Mouse (Mus musculus): Measurements from ENCODE around the gene Myoc.

DNA sequence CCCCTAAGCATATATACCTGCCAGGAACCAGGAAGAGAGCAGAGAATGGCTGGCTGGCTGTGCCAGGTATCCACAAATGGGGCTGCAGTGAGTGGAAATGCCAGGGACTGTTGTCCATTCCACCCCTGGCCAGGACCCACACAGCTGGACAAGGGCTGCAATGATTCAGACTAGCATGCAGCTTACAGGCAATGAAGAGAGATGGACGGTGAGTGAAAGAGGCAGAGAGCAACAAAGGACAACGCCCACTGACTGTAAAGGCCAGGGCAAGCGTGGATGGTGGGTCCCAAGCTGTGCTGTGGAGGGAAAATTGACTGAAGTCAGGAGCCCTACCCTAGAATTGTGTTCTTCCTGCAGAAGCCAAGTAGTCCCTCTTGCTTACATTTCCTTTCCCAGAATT, 2.4 kb upstream of the Myoc start:
- TF ChIP-seq EP300 (IDR thresholded peaks at IDR 0.05; ENCODE audit: low read depth) (no peak), CTCF (IDR thresholded peaks at IDR 0.05; ENCODE audit: low read depth) (no peak)
